Mouse (Mus musculus): ENCODE data around the gene Gdf2. TPM values are rescaled to one million over a fixed set of nuclear protein-coding genes. Genes with fewer than 3 reads are reported as not detected.

Gene Gdf2
- polyA plus RNA-seq, 1 experiment: not detected

DNA sequence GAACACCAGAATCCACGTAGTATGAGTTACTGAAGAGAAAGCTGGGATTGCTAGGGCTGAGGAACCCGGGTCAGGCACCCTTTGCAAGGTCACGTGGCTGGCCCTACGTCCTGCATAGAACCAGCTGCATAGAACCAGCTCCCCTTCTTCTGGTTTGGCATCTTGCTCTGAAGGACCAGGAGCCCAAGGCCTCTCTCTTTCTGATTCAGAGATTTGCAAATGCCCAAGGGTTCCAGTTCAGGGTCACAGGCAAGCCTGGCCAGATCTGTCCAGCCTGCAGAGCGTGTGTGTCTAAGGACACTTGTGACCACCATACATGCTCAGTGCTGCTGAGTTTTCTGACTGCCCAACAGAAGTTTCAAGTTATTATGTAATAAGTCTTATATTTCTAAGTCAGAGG is 1.4 kb downstream of the Gdf2 start:
- Histone ChIP-seq H3K4me3 (ENCODE audit: low read depth, low read length) (no peak overlapping the region), H3K9me3 (replicated peaks; ENCODE audit: control insufficient read depth, insufficient read depth, low read length, poor library complexity, severe bottlenecking) (no peaks in the 10 kb centered on the region), H3K9ac (ENCODE audit: low read depth, poor library complexity, severe bottlenecking) (no peak overlapping the region), H3K4me1 (ENCODE audit: control insufficient read depth, insufficient read depth, low read length) (no peaks in the 10 kb centered on the region), H3K27me3 (ENCODE audit: control insufficient read depth, insufficient read depth, low read length, poor library complexity, severe bottlenecking) (no peaks in the 10 kb centered on the region), H3K36me3 (ENCODE audit: control insufficient read depth, insufficient read depth, low read length, poor library complexity, severe bottlenecking) (no peaks in the 10 kb centered on the region), H3K27ac (ENCODE audit: insufficient read depth, low read length) (no peak overlapping the region)
- no peak for TF ChIP-seq CTCF (IDR thresholded peaks at IDR 0.05; ENCODE audit: low read depth, low read length)
- TF ChIP-seq POLR2A (IDR thresholded peaks at IDR 0.05; ENCODE audit: insufficient read depth, low read length): no peak
- TF ChIP-seq EP300 (IDR thresholded peaks at IDR 0.05; ENCODE audit: insufficient read depth, low read depth, low read length): no peak

DNA sequence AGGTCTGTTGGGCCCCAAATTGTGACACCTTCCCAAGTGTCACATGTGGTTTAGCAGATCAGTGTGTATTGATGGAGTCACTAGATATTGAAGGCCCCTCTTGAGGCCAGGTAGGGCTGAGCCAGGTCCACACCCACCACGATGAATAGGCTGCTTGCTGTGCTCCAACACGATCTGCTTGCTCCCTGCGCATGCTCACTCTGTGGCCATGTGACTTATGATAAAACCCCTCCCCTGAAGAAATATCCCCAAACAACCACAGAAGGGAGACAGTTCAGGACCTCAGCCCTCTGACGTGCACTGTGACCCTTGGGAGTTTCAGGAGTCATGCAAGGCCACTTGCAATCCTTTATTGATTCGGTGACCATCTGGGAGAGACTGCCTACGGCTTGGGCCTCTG is 5.3 kb downstream of the Gdf2 start:
- Histone ChIP-seq H3K27ac (ENCODE audit: insufficient read depth, low read length) (no peak overlapping the region), H3K9me3 (replicated peaks; ENCODE audit: control insufficient read depth, insufficient read depth, low read length, poor library complexity, severe bottlenecking) (no peaks in the 10 kb centered on the region), H3K36me3 (ENCODE audit: control insufficient read depth, insufficient read depth, low read length, poor library complexity, severe bottlenecking) (no peaks in the 10 kb centered on the region), H3K9ac (ENCODE audit: low read depth, poor library complexity, severe bottlenecking) (no peak overlapping the region), H3K4me1 (ENCODE audit: control insufficient read depth, insufficient read depth, low read length) (no peaks in the 10 kb centered on the region), H3K4me3 (ENCODE audit: low read depth, low read length) (no peak overlapping the region), H3K27me3 (ENCODE audit: control insufficient read depth, insufficient read depth, low read length, poor library complexity, severe bottlenecking) (no peaks in the 10 kb centered on the region)
- TF ChIP-seq POLR2A (IDR thresholded peaks at IDR 0.05; ENCODE audit: insufficient read depth, low read length): no peak
- no peak for TF ChIP-seq EP300 (IDR thresholded peaks at IDR 0.05; ENCODE audit: insufficient read depth, low read depth, low read length)
- no peak for TF ChIP-seq CTCF (IDR thresholded peaks at IDR 0.05; ENCODE audit: low read depth, low read length)

DNA sequence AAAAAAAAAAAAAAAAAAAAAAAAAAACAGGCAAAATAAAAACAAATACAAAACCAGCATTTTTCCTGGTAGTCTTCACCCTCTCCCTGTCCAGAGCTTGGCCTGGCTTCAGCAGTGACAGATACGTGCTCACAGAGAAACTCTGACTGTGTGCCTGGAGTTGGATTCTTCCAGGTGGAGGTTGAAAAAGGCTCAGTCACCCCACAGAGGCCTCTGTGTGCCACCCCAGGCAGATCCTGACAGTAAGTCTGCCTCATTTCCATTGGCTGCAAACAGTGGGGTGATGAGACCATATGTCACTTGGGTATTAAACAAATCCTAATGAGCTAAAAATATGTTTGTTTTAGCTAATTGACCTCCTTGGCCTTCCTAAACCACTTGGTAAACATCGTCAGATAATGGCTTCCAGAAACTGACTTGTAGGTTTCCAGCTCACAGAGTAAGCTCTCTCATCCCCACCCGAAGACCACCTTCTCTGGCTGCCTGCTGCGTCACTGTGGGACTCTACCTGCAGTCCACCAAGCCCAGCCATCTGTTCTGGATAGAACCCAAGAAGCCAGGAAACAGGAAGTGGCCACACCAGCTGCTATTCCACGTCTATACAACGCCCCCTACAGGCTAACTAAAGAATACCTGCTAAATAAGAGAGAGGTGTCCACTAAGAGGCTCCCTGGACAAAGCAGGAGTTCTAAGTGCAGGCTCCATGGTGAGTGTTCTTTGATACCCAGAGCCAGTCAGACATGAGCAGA is 11.6 kb downstream of the Gdf2 start:
- no peak overlapping the region for H3K4me3 ChIP-seq (ENCODE audit: low read depth, low read length)
- no peaks in the 10 kb centered on the region for H3K9me3 ChIP-seq (replicated peaks; ENCODE audit: control insufficient read depth, insufficient read depth, low read length, poor library complexity, severe bottlenecking)
- TF ChIP-seq EP300 (IDR thresholded peaks at IDR 0.05; ENCODE audit: insufficient read depth, low read depth, low read length) (no peak), CTCF (IDR thresholded peaks at IDR 0.05; ENCODE audit: low read depth, low read length) (no peak), POLR2A (IDR thresholded peaks at IDR 0.05; ENCODE audit: insufficient read depth, low read length) (no peak)
- H3K9ac ChIP-seq (ENCODE audit: low read depth, poor library complexity, severe bottlenecking): no peak overlapping the region
- H3K27me3 ChIP-seq (ENCODE audit: control insufficient read depth, insufficient read depth, low read length, poor library complexity, severe bottlenecking): no peaks in the 10 kb centered on the region
- no peak overlapping the region for H3K27ac ChIP-seq (ENCODE audit: insufficient read depth, low read length)
- no peaks in the 10 kb centered on the region for H3K36me3 ChIP-seq (ENCODE audit: control insufficient read depth, insufficient read depth, low read length, poor library complexity, severe bottlenecking)
- no peaks in the 10 kb centered on the region for H3K4me1 ChIP-seq (ENCODE audit: control insufficient read depth, insufficient read depth, low read length)

DNA sequence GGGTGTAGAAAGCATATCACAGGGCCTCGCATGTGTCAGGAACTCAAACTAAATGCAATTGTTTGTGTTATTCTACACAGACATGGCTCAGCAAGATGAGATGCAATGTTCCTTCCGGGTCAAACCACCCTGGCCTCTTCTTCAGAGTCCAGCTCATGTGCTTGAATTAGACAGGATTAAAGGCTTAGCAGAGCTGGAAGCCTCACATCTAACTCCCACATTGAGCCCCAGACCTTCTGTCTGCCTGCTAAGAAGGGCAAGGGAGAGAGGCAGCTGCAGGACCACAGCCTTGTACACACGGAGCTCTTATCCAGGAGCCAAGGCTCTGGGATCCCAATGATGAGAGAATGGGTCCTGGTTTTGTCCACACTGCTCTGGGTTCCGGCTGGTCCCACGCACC is 12.9 kb downstream of the Gdf2 start, which contains the start of gene Rbp3:
Rbp3 (plus strand) TSS at position 243 of the 400 bp plus-strand sequence.
- H3K4me1 ChIP-seq (ENCODE audit: control insufficient read depth, insufficient read depth, low read length): no peaks in the 10 kb centered on the region
- no peaks in the 10 kb centered on the region for H3K9me3 ChIP-seq (replicated peaks; ENCODE audit: control insufficient read depth, insufficient read depth, low read length, poor library complexity, severe bottlenecking)
- no peak within 1 kb of the TSS for H3K9ac ChIP-seq (ENCODE audit: low read depth, poor library complexity, severe bottlenecking)
- H3K27ac ChIP-seq (ENCODE audit: insufficient read depth, low read length): no peak within 1 kb of the TSS
- H3K36me3 ChIP-seq (ENCODE audit: control insufficient read depth, insufficient read depth, low read length, poor library complexity, severe bottlenecking): no peaks in the 10 kb centered on the region
- no peak within 1 kb of the TSS for H3K4me3 ChIP-seq (ENCODE audit: low read depth, low read length)
- TF ChIP-seq CTCF (IDR thresholded peaks at IDR 0.05; ENCODE audit: low read depth, low read length) (no peak), EP300 (IDR thresholded peaks at IDR 0.05; ENCODE audit: insufficient read depth, low read depth, low read length) (no peak), POLR2A (IDR thresholded peaks at IDR 0.05; ENCODE audit: insufficient read depth, low read length) (no peak)
- H3K27me3 ChIP-seq (ENCODE audit: control insufficient read depth, insufficient read depth, low read length, poor library complexity, severe bottlenecking): no peaks in the 10 kb centered on the region

DNA sequence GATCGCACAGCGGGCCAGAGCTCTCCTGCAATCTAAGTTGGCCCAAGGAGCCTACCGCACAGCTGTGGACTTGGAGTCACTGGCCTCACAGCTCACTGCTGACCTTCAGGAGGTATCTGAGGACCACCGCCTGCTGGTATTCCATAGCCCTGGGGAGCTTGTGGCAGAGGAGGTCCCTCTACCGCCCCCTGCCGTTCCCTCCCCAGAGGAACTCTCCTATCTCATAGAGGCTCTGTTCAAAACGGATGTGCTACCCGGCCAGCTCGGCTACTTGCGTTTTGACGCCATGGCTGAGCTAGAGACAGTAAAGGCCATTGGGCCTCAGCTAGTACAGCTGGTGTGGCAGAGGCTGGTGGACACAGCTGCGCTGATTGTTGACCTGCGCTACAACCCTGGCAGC is 15.2 kb downstream of the Gdf2 start:
- H3K4me3 ChIP-seq (ENCODE audit: low read depth, low read length): peak overlapping the region; percentile 20
- no peaks in the 10 kb centered on the region for H3K9me3 ChIP-seq (replicated peaks; ENCODE audit: control insufficient read depth, insufficient read depth, low read length, poor library complexity, severe bottlenecking)
- H3K27me3 ChIP-seq (ENCODE audit: control insufficient read depth, insufficient read depth, low read length, poor library complexity, severe bottlenecking): no peaks in the 10 kb centered on the region
- no peaks in the 10 kb centered on the region for H3K4me1 ChIP-seq (ENCODE audit: control insufficient read depth, insufficient read depth, low read length)
- no peak overlapping the region for H3K27ac ChIP-seq (ENCODE audit: insufficient read depth, low read length)
- H3K36me3 ChIP-seq (ENCODE audit: control insufficient read depth, insufficient read depth, low read length, poor library complexity, severe bottlenecking): no peaks in the 10 kb centered on the region
- TF ChIP-seq POLR2A (IDR thresholded peaks at IDR 0.05; ENCODE audit: insufficient read depth, low read length) (no peak), CTCF (IDR thresholded peaks at IDR 0.05; ENCODE audit: low read depth, low read length) (peak; percentile 68)
- H3K9ac ChIP-seq (ENCODE audit: low read depth, poor library complexity, severe bottlenecking): no peak overlapping the region

DNA sequence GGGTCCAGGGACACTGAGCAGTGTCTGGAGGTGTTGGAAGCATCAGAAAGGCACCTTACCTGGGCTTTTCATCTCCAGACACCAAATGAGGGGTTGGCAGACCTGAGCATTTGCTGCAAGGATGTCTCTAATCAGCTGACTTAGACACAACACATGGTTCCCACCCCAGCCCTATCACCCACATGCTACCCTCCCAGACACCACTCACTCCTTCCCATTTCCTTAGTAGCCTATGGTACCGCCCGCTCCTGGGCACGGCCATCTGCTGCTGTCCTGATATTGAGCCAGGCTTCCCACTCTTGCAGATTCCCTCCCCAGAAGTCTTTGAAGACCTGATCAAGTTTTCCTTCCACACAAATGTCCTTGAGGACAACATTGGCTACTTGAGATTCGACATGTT is 17.3 kb downstream of the Gdf2 start:
- no peaks in the 10 kb centered on the region for H3K36me3 ChIP-seq (ENCODE audit: control insufficient read depth, insufficient read depth, low read length, poor library complexity, severe bottlenecking)
- no peak overlapping the region for H3K27ac ChIP-seq (ENCODE audit: insufficient read depth, low read length)
- H3K27me3 ChIP-seq (ENCODE audit: control insufficient read depth, insufficient read depth, low read length, poor library complexity, severe bottlenecking): no peaks in the 10 kb centered on the region
- TF ChIP-seq EP300 (IDR thresholded peaks at IDR 0.05; ENCODE audit: insufficient read depth, low read depth, low read length) (no peak), POLR2A (IDR thresholded peaks at IDR 0.05; ENCODE audit: insufficient read depth, low read length) (no peak), CTCF (IDR thresholded peaks at IDR 0.05; ENCODE audit: low read depth, low read length) (no peak)
- no peaks in the 10 kb centered on the region for H3K9me3 ChIP-seq (replicated peaks; ENCODE audit: control insufficient read depth, insufficient read depth, low read length, poor library complexity, severe bottlenecking)
- no peak overlapping the region for H3K4me3 ChIP-seq (ENCODE audit: low read depth, low read length)
- H3K9ac ChIP-seq (ENCODE audit: low read depth, poor library complexity, severe bottlenecking): no peak overlapping the region
- no peaks in the 10 kb centered on the region for H3K4me1 ChIP-seq (ENCODE audit: control insufficient read depth, insufficient read depth, low read length)

Data from ES-Bruce4 (cell line).